In the genomic region with DNA sequence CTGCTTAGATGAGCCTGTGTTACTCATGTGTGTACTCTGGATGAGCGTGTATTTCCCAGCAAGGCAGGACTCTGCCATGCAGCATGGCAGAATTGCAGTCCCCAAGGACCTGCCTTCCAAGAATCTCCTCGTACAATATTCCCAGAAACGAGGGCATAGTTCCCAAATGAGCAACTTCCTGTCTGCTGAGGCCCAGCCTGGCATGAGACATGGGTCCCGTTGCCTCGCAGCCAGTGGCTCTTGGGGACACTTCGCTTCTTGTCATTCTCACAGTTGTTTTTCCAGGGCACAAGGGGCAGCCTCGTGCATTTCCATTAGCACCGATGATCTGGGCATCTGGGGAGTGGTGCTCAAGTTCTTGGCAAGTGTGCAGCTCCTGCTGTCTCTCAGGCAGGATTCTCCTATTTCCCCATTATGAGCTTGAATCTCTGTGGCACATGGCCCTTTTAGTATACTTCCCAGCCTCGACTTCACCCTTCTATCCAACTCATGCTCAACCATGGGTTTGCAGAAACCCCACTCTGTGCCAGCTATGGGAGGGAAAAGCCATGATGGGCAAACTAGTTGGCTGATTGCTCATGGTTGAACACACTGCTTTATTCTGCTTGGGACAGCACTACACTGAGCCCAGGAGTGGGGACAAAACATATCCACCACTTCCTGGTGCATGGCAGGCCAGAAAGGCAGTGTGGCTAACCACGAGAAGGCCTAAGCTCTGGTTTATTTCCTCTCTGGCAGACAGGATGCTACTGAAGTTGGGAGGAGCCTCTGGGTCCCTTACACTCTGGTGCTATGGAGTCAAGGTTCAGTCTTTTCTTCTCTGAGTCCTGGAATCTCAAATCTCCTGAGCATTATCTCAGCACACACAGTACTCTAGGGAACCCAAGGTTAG, we compare ENCODE assay signal across 14 mouse cellular contexts. TPM values are rescaled to one million over a fixed set of nuclear protein-coding genes. Genes with fewer than 3 reads are reported as not detected.
DNase-seq lines count a peak whose midpoint lies in the region; ATAC-seq and TF ChIP-seq lines count a peak whose summit lies in the region.
"Had no signal": no experiment of that assay in that cellular context is flagged by ENCODE, and none has a peak within 500 bp of the region (broad histone marks: within the 10 kb centered on the region; RNA-seq: fewer than 3 reads in every experiment).

No protein-coding gene starts in this region.

- no peak for TF ChIP-seq CTCF in CH12.LX (conservative IDR thresholded peaks at IDR 0.05 in 1 of 2, IDR thresholded peaks at IDR 0.05 in 1 of 2; ENCODE audit: low read depth in 2 of 2, low read length in 2 of 2)

- peaks cover 13% of the 10 kb centered on the region for H3K27me3 ChIP-seq in CH12.LX (replicated peaks)
- H3K27me3 ChIP-seq: embryonic facial prominence, embryonic 12.5 days had no signal

- no peak for TF ChIP-seq POLR2A in CH12.LX (IDR thresholded peaks at IDR 0.05; ENCODE audit: low read depth, low read length)

- DNase-seq in cerebellum, adult 9-11 months = peak; percentile 46
- no peak for DNase-seq in cerebellum, postnatal 4 days (ENCODE audit: low spot score in 2 of 2)
- DNase-seq in 3134 (ENCODE audit: extremely low read depth, insufficient read length, low spot score) (peak; percentile 40), CH12.LX (ENCODE audit: extremely low read depth) (peak; percentile 15)
- DNase-seq in gastrocnemius, postnatal 36 days = no peak
- DNase-seq: heart, postnatal 14 days; kidney, postnatal 4 days; lung, postnatal 10 days had no signal

- in situ Hi-C loops in CH12.LX (cut with MboI; ENCODE audit: low pct_ligation_motif_present, low pct_unique_long_range_greater_than_20kb, low sequenced_read_pairs) = no loop called here

- H3K27ac ChIP-seq in CH12.LX (ENCODE audit: insufficient read depth, low read depth) = no peak overlapping the region
- H3K27ac ChIP-seq: embryonic facial prominence, embryonic 12.5 days; liver, embryonic 12.5 days had no signal

- dilution Hi-C loops in CH12.LX (cut with MboI; ENCODE audit: extremely low pct_ligation_motif_present, extremely low pct_unique_long_range_greater_than_20kb, low sequenced_read_pairs) = no loop called here

- H3K9me3 ChIP-seq in CH12.LX (replicated peaks; ENCODE audit: low read length) = no peaks in the 10 kb centered on the region
- H3K9me3 ChIP-seq: embryonic facial prominence, embryonic 12.5 days; liver, embryonic 12.5 days had no signal

- TF ChIP-seq EP300 in CH12.LX (IDR thresholded peaks at IDR 0.05; ENCODE audit: low read length) = no peak

- no peaks in the 10 kb centered on the region for H3K79me2 ChIP-seq in CH12.LX (replicated peaks; ENCODE audit: control insufficient read depth, extremely low read depth, insufficient read depth, poor library complexity, severe bottlenecking)

- intact Hi-C loops in gastrocnemius, postnatal 36 days (cut with DNase I) = no loop called here

- H3K36me3 ChIP-seq in CH12.LX (replicated peaks in 1 of 2; ENCODE audit: control insufficient read depth in 1 of 2, insufficient read depth in 1 of 2, low read length in 1 of 2) = no peaks in the 10 kb centered on the region
- H3K36me3 ChIP-seq: embryonic facial prominence, embryonic 12.5 days; liver, embryonic 12.5 days had no signal

- no peak for TF ChIP-seq RAD21 in CH12.LX (IDR thresholded peaks at IDR 0.05; ENCODE audit: low read depth, low read length)

- no peak overlapping the region for H3K9ac ChIP-seq in CH12.LX (ENCODE audit: insufficient read depth, low read depth)
- H3K9ac ChIP-seq: embryonic facial prominence, embryonic 12.5 days; liver, embryonic 12.5 days had no signal

- peak; percentile 92 to 94 for ATAC-seq in hematopoietic stem cell, adult 5-6 weeks (replicated peaks in 1 of 2; ENCODE audit: insufficient read depth in 1 of 2, low FRiP score in 2 of 2, low TSS enrichment in 1 of 2, low read depth in 1 of 2, poor library complexity in 2 of 2, severe bottlenecking in 2 of 2)
- no peak for ATAC-seq in frontal cortex, adult (ENCODE audit: low TSS enrichment)
- ATAC-seq: forebrain, embryonic 14.5 days; intestine, postnatal 0 days; liver, embryonic 12.5 days had no signal

- no peak overlapping the region for H3K4me2 ChIP-seq in CH12.LX (ENCODE audit: insufficient read depth, low read depth, poor library complexity, severe bottlenecking)
- H3K4me2 ChIP-seq: embryonic facial prominence, embryonic 12.5 days; liver, embryonic 12.5 days had no signal

- H3K4me3 ChIP-seq in CH12.LX (replicated peaks in 1 of 3; ENCODE audit: low read depth in 2 of 3, low read length in 2 of 3, poor library complexity in 1 of 3) = no peak overlapping the region
- H3K4me3 ChIP-seq: embryonic facial prominence, embryonic 12.5 days; liver, embryonic 12.5 days had no signal

- H3K4me1 ChIP-seq in CH12.LX (ENCODE audit: control insufficient read depth in 1 of 2, insufficient read depth in 2 of 2) = peaks cover 8 to 9% of the 10 kb centered on the region in 2 experiments
- H3K4me1 ChIP-seq: embryonic facial prominence, embryonic 12.5 days; liver, embryonic 12.5 days had no signal

TF ChIP-seq in CH12.LX, 34 proteins besides CTCF, POLR2A, EP300 and RAD21:
- TF ChIP-seq KAT2A (IDR thresholded peaks at IDR 0.05; ENCODE audit: insufficient replicate concordance, low read length) = no peak
- TF ChIP-seq SIN3A (IDR thresholded peaks at IDR 0.05; ENCODE audit: low read length) = no peak
- no peak for TF ChIP-seq ELF1 (IDR thresholded peaks at IDR 0.05; ENCODE audit: low read depth, low read length)
- no peak for TF ChIP-seq UBTF (IDR thresholded peaks at IDR 0.05; ENCODE audit: low read depth, low read length)
- TF ChIP-seq JUND (conservative IDR thresholded peaks at IDR 0.05; ENCODE audit: low read depth, low read length) = no peak
- no peak for TF ChIP-seq CHD2 (IDR thresholded peaks at IDR 0.05; ENCODE audit: low read length)
- no peak for TF ChIP-seq NELFE (IDR thresholded peaks at IDR 0.05; ENCODE audit: low read depth, low read length)
- no peak for TF ChIP-seq ZC3H11A (IDR thresholded peaks at IDR 0.05; ENCODE audit: low read depth, low read length)
- TF ChIP-seq SMC3 (IDR thresholded peaks at IDR 0.05; ENCODE audit: low read depth, low read length) = no peak
- TF ChIP-seq MAX (IDR thresholded peaks at IDR 0.05; ENCODE audit: low read length) = no peak
- no peak for TF ChIP-seq CHD1 (IDR thresholded peaks at IDR 0.05; ENCODE audit: low read depth, low read length)
- TF ChIP-seq ZMIZ1 (IDR thresholded peaks at IDR 0.05; ENCODE audit: low read depth, low read length) = no peak

RNA-seq across cellular contexts. Expression of a gene that starts 38.7 kb away (rescaled TPM):
- not detected in 2 replicates for total RNA-seq in CH12.LX (2012; rRNA removed)
- total RNA-seq in CH12.LX (2014; rRNA removed) = not detected in 2 replicates
- not detected in 2 replicates for polyA plus RNA-seq in CH12.LX (2012; ENCODE audit: insufficient read length, low read depth)
- not detected in 2 replicates for total RNA-seq in hematopoietic stem cell, adult 5-6 weeks (2017)
- total RNA-seq in gastrocnemius, postnatal 36 days (2021) = not detected
- total RNA-seq: heart, postnatal 14 days had no signal
- polyA plus RNA-seq: liver, embryonic 12.5 days had no signal

Comparison
In these comparisons a context has a peak if more than half of its experiments do, and no peak if none do; other contexts are left out.
1. DNase-seq: peak in cerebellum, adult 9-11 months (single experiment), 3134 (single experiment) and CH12.LX (single experiment); none in cerebellum, postnatal 4 days (0 of 2) and gastrocnemius, postnatal 36 days (0 of 2).